Mouse (Mus musculus): ENCODE measurements around the gene Cfap61.

The Cfap61 gene

DNA sequence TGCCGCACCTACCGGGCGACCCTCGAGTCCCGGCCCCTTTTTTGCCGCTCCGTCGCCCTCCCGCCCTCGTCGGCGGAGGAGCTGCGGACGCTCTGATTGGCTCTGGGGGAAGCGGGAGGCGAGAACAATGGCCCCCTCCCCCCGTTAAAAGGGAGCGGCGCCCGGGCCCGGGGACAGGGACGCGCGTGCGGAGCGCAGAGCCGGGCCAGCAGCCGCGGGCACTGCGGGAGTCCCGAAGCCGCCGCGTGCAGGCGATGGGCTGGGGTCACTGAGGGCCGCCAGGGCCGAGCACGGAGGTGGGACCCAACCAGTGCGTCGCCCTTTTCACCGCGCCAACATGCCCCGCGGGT lies 287.3 kb downstream of the Cfap61 start:
- no peak for DNase-seq (ENCODE audit: low spot score)

DNA sequence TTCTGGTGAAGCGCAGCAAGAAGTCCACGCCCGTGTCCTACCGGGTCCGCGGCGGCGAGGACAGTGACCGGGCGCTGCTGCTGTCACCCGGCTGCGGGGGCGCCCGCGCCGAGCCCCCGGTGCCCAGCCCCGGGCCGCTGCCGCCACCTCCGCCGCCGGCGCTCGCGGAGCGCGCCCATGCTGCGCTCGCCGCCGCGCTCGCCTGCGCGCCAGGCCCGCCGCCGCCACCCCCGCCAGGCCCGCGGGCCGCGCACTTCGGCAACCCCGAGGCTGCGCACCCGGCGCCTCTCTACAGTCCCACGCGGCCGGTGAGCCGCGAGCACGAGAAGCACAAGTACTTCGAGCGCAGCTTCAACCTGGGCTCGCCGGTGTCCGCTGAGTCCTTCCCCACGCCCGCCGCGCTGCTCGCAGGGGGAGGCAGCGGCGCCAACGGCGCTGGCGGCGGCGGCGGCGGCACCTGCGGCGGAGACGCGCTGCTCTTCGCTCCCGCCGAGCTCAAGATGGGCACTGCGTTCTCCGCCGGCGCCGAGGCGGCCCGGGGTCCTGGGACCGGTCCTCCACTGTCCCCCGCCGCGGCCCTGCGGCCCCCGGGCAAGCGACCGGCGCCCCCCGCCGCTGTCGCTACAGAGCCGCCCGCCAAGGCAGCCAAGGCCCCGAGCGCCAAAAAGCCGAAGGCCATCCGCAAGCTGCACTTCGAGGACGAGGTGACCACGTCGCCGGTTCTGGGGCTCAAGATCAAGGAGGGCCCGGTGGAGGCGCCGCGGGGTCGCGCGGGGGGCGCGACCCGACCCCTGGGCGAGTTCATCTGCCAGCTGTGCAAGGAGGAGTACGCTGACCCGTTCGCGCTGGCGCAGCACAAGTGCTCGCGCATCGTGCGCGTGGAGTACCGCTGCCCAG lies 287.9 kb downstream of the Cfap61 start:
- no peak for DNase-seq (ENCODE audit: low spot score)

DNA sequence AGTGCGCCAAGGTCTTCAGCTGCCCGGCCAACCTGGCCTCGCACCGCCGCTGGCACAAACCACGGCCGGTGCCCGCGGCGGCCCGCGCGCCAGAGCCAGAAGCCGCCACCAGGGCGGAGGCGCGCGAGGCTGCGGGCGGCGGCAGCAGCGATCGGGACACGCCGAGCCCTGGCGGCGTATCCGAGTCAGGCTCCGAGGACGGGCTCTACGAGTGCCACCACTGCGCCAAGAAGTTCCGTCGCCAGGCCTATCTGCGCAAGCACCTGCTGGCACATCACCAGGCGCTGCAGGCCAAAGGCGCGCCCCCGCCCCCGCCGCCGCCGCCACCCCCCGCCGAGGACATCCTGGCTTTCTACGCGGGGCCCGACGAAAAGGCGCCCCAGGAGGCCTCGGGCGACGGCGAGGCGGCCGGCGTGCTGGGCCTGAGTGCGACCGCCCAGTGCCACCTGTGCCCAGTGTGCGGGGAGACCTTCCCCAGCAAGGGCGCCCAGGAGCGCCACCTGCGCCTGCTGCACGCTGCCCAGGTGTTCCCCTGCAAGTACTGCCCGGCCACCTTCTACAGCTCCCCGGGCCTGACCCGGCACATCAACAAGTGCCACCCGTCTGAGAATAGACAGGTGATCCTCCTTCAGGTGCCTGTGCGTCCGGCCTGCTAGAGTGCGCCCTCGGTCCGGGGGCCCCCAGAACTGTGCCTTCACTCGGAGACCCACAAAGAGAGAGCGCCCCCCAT lies 288.8 kb downstream of the Cfap61 start:
- DNase-seq (ENCODE audit: low spot score), result no peak

DNA sequence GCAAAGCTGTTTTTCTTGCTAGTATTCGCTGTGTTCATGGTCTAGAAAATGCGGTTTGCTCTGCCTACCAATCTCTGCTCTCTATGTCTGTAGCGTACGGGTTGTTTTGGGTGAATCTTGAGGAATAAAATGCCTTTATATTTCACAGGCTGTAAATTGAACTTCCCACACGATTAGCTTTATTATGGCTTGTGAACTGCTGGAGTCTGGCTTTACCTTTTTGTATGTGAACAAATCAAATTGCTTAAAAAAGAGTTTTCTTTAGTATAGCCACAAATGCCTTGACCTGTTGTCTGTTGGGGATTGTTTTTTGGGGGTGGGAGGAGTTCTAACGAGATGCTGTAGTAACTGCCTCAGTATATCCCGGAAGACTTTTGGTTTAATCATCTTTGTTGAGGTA lies 289.6 kb downstream of the Cfap61 start:
- DNase-seq (ENCODE audit: low spot score), result no peak

DNA sequence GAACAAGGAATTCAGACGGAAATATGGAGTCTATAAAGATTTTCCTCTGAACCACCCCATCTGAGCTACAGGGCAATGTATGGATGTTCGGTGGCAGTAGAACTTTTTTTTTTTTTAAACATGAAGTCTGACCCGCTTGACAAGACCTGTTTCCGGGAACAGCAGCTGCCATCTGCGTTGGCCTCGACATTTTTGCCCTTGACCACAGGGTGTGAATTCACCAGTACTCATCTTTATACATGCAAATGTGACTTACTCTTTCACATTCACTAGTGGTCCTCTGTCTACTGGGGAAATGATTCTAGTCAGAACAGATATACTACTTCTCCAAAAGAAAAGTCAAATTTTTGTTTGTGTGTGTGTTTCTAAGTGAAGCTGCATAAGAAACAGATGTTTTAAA lies 291.2 kb downstream of the Cfap61 start:
- no peak for DNase-seq (ENCODE audit: low spot score)

DNA sequence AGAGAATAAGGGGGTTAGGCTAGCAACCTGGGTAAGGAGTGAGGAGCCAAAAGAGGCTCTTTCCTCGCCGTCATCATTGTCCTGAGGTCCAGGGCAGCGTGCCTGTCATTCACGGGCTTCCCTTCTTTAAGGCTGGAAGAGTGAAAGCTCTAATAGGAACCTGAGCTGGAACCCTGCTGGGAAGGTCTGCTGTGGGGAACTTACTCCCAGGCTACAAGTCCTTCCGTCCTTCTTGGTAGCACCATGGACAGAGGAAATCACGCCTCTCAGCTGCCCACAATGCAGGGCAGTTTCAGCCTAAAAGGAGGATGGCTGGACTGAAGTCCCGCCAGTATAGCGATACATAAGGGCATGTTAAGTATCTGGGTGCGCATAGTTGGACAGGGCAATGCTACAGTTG lies 291.9 kb downstream of the Cfap61 start:
- no peak for DNase-seq (ENCODE audit: low spot score)

DNA sequence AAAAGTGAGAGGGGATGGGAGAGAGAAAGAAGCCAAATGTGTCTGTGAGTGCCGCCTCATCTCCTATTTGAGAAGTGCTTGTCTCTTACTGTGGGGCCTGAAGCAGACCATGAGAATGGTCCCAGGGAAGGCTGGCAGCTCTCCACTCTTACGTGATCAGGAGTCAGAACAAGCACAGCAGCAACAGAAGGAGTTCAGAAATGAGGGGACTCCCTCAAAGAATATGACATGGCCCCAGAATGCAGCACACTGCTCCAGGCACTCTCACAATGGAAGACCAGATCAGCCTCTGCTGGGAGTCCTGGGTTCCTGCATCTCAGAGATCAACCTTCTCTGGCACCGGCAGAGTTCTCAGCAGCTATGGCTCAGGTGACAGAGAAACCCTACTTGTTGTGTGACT lies 293.1 kb downstream of the Cfap61 start:
- no peak for DNase-seq (ENCODE audit: low spot score)

DNA sequence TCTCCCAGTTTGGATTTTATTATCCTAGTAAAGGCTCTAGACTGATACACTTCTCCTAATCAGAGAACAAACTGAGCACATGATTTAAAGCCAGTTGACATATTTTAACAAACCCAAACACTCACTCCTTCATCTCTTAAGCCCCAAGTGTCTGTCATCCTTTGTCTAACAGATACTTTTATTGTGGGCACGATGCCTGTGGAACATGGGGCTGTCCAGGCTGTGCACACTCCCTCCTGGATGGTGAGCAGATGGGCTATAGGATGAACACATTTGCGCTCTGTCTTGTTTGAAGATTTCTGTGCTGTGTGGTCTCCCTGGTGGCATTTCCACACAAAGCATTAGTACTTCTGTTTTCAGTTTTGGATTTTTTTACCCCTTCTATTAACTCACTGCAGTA lies 293.9 kb downstream of the Cfap61 start:
- no peak for DNase-seq (ENCODE audit: low spot score)

DNA sequence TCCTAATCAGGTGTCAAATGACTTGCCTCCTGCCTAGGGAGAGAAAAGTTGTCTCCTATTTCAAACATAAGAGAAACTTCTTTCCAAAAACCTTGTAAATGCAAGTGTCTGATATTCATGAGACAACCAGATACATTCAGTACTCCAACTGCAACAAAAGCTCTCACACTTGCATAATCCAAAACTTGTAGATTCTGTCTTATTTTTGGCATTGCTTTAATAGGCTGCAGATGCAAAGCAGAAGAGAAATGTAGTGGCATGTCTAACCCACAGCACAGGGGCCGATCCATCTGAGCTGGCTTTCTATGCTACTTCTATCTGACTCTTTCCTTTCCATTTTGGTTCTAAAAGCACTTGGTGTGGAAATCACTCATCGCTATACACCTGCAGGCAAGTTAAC lies 296.9 kb downstream of the Cfap61 start:
- no peak for DNase-seq (ENCODE audit: low spot score)

DNA sequence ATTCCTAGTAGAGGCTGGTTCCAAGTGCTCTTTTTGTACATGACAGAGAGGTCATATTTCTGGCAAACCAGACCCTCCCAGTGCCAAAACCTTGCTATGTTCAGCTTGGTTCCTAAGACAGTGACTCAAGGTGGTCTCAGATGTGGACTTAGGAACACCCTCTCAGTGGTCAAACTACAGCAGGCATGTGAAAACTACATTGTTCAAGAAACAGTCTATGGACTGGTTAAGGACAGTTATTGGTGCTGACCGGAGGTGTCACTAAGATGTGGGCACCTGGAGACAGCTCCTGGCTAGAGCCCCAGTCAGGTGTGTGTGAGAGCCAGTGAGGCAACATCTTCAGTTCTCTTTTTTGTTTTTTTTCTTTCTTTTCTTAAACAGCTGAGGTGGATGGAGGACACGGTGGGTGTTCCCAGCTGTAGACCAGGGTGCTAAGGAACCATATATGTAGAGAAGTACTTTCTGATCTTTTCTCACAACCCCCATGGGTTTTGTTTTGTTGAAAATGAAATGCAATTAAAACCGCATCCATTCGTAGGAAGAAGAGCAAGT lies 304.7 kb downstream of the Cfap61 start:
- DNase-seq (ENCODE audit: low spot score), result no peak

DNA sequence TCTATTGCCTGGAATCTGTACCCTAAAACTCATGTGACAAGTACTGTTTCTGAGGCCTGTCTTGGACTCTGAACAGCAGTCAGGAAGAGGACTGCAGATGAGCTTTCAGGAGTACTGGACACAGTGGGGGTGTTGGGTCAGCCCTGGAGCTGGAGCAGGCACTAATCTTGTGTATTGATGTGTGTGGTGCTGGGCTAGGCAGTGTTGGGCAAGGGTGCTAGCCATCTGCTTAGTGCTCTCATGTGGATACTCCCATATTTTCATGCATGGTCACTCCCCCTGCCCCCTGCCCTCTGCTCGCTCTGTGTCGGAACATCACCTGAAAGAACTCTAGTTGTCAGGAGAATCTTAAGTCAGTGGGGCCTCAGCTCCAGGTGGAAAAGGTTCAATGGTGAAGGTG lies 309.5 kb downstream of the Cfap61 start:
- DNase-seq (ENCODE audit: low spot score), result no peak

DNA sequence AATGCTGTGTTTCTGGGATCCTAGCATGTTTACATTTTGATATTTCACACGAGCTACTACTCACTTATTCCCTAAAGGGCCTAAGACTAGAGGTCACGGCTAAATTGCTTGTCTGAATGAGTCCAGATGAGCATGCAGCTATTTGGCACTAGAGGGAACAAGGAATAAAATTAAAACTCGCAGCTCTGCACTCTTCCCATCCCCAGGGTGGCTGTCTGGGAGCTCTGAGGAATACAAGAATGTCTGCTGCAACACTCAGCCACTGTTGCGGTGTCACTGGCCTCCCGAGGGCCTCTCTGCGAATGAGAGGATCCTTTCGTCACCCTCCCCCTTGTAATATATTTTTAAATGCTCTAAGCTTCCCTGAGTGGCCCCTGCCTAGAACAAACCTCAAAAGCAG lies 310.8 kb downstream of the Cfap61 start:
- no peak for DNase-seq (ENCODE audit: low spot score)

DNA sequence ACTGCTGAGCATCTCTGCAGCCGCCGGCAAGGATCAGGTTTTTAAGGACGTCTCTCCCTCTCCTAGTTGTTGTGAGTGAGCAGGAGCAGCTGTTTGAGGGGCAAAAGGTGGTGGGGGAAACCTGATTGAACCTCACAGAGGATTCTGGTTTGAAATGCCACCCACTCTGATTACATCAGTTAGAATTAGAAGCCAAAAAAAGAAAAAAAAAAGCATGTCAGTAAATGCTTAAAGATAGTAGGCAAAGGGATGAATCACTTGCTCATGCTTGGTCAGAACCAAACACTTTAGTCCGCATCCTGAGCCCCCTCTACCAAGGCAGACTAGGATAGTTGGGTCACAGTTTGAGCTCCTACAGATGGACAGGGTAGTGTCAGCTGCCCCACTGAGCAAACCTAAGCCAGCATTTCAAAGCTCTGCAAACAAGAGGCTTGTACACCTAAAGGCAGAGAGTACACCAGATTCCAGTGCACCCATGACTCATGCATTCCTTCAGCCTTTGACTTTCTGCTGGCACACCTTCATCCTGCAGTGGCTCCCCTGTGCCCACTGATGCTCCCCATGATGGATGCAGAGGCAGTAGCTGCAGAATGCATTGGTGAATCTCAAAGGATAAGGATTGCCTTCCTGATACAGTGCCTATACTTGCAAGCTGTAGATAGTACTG lies 312.0 kb downstream of the Cfap61 start:
- DNase-seq (ENCODE audit: low spot score), result no peak

DNA sequence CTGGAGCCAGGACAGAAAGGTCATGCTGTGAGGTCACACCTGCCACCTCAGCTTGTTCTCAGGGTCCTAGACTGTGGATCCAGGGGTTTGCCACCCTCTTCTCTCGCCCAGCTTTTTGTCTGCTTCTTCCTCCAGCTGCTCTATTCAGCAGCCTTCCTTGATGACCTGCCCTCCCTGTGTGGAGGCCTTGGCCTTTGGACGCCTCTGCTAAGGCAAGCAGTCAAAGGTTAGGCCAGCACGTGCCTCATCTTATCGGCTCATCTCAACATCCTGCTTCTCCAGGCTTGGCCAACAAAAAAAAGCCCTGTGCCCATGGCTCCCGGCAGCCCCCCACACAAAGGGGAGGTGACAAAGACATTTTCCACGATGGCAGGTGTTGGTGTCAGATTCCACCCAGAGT lies 313.0 kb downstream of the Cfap61 start:
- no peak for DNase-seq (ENCODE audit: low spot score)

DNA sequence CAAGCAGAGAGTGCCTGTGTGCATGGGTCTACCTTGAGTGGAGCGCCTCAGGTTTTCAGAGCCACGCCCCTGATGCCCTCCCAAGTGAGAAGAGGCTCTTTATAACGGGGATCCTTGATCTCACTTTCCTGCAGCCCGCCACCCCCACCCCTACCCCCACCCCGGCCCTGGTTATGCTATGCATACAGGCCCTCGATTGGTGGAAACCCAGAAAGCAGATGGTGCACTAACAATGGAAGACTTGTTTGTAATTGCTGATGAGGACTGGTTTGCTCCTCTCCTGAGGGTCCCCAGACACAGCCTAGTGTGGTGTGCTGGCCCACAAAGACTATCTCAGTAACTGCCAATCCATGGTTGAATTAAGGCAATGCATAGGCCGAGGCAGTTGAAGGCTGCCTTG lies 314.4 kb downstream of the Cfap61 start:
- no peak for DNase-seq (ENCODE audit: low spot score)

DNA sequence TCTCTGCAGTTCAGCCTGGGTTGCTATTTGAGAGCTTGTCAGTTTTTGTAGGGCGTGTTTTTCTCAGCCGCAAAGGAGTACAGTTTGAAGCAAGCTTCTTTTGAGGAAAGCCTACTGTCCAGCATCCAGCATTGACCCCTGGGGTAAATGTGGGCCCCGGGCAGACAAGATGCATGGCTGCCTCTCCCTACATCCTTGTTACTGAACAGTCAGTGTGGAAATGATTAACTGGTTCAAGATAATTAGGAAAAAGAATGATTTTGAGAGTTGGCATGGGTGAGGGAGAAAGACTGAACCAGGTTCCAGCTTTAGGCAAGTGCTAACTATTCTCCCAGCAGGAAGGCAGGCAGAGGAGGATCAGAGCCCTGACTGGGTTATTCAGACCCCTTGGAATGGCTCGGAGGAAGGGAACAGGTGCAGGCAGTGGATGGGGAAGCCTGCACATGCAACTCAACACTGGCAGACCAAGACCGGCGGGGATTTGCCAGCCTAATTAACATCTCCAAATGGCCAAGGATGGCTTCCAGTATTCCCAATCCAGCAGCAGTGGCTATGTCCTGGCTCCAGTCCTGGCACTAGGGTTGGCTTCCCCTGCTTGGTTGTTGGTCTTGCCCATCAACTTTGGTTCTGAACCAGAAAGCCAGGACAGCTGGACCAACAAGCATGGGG lies 315.8 kb downstream of the Cfap61 start:
- DNase-seq (ENCODE audit: low spot score), result no peak

DNA sequence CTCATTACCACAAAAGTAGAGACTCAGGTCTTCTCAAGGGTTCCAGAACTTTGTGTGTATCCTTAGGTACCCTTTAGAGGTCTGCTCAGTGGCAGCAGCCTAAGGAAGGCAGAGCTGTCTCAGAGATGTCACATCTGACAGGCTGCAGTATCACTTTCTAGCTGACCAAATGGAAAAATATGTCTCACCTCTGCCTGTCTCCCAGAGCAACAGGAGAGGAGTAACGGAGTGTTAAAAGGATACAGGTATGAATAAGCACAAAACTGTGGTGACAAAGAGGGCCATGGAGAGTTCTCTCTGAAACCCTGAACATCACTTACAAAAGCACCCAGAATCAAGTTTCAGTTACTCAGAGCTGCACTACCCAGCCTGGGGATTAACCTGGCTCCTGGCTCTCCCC lies 319.8 kb downstream of the Cfap61 start:
- no peak for DNase-seq (ENCODE audit: low spot score)

DNA sequence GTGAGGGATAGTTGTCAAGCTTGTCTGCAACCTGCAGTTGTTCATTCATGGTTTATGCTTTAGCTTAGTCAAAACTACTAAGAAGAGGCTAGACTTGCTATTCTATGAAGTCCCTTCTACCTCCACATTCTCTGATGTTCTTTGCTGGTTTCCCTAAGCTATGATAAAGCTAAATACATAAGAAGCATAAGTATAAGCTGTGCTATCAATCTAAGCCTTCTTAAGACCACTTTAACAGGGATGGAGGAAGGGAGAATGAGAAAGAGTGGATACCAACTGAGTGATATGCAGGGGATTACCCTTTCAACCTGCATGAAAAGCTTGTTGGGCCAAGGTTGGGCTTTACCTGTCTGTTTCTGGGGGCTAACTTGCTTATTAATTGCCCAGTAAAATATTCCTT lies 321.1 kb downstream of the Cfap61 start:
- no peak for DNase-seq (ENCODE audit: low spot score)

DNA sequence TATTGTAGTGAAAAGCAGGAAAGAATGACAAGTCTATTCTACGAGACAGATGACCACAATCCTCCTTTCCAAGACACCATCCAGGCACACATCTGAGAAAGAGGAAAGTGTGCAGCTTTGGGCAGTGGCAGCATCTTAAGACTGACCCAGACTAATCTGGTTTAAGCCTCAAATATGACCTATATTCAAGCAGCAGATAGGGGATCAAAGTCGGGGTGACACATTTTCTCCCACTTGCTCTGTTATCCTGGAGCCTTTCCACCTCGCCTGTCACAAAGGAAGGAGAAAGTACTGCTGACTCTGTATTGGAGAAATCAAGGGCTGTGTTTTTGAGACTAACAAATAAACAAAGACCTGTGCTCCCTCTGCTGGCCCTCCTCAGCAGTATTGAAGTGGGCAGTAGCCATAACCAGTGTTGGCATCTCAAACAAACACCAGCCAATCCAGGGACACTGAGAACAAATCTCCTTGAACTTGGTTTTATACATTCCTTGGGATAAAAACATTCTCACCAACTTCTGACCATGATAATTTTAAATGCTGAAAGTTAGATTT lies 321.8 kb downstream of the Cfap61 start:
- DNase-seq (ENCODE audit: low spot score), result no peak

DNA sequence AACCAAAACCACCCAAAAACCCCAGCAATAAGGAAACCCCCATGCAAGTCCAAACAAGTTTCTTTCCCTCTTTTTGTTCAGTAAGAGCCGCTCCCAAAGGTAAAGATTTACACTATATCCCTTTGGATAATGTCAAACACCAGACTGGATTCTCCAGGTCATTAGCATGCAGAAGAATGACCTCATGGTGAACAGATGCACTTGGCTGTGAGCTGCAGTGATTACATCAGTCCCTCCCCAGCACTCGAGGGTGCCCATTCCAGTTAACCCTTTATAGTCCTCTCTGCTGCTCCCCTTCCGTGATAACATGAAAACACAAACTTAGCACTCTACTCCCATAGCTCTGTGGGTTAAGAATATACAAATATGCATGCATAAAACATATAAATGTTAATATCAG lies 322.5 kb downstream of the Cfap61 start:
- DNase-seq (ENCODE audit: low spot score), result no peak

DNA sequence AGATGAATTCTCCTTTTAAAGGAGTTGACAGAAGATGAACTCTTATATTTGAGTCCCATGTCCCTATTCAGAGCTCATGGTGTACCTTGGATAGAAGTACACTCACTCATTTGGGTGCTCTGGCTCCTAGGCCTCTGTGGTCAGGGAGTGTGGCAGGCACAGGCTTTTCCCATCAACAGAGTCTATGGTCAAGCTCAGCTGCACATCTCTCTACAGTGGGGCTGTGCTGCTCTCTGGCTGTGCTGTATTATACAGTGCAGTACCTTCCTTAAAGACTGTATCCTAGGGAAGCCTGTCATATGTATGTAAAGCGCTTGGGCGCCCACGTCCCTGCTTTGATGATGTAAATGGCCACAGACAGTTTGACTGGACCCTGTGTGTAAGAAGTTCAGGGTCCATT lies 323.0 kb downstream of the Cfap61 start:
- no peak for DNase-seq (ENCODE audit: low spot score)

Data from left cerebral cortex, adult 11 months (tissue).